Mouse (Mus musculus): ENCODE measurements at regions not wholly inside any gene's neighbourhood (a gene's known extent, or its start where the extent isn't known, plus 50 kb on each side); places are given as distances from the start of the nearest gene placed in this dataset.

DNA sequence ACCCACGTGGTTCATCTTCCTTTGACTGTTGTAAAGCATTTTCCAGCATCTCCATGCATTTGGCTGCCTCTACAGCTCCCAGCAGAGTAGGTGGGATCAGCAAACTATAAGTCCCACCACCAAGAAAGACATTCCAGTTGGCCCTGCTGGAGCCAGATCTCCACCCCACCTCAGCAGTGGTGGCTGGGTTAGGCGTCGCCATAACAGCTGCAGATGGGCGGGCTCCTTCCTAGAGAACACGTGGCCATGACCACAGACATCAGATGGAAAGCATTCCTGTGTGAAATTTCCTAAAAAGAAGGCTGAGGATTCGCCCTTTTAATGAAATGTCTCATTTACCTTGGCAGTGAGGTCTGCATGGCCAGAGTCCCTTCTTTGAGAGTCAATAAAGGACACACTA is 140.0 kb upstream of the Bmp4 start:
- WGBS: 84% methylated on average over 6 of the region's 6 CpGs

DNA sequence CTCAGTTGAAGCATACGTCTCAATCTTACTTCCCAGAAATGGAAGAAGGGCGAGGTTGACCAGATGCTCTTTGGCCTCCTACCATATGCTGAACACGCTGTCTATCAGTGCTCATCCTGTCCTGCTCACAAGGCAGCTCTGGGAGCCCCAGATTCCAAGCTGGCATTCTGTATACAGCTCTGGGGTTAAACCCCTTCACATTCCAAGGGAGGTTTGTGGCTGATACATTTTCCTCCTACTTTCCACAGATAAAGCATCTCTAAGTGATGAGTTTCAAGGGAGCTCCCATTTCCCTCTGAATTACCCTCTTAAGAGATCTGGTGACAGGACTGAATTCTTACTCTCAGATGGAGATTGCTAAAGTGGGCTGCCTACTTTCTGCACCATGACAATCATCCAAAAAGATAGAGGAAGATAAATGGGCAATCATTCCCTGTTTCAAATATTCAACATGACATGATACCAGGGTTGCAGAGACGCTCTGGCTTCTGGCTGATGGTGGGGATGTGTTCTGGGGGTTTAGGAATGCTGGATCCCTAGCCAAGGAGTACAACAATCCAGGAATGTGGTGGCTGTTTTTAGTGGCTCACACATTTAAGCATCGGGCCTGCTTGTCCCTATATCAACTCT is 138.7 kb upstream of the Bmp4 start:
- Histone ChIP-seq H3K27ac (ENCODE audit: low read depth, low read length) (no peak overlapping the region), H3K9ac (no peak overlapping the region), H3K36me3 (ENCODE audit: insufficient read depth) (no peaks in the 10 kb centered on the region), H3K27me3 (ENCODE audit: insufficient read depth, low read length) (no peaks in the 10 kb centered on the region), H3K9me3 (ENCODE audit: low read length) (no peaks in the 10 kb centered on the region), H3K4me2 (ENCODE audit: low read depth) (no peak overlapping the region), H3K4me3 (ENCODE audit: low read depth, low read length) (no peak overlapping the region), H3K4me1 (ENCODE audit: insufficient read depth) (no peaks in the 10 kb centered on the region)
- ATAC-seq (no peak), DNase-seq (no peak)
- TF ChIP-seq CTCF (IDR thresholded peaks at IDR 0.05; ENCODE audit: low read depth): no peak
- WGBS: 88% methylated on average over 5 of the region's 5 CpGs

More for the DNA sequence above, 140.0 kb upstream of the Bmp4 start:
- Histone ChIP-seq H3K4me2 (ENCODE audit: low read depth) (no peak overlapping the region), H3K4me1 (ENCODE audit: insufficient read depth) (no peaks in the 10 kb centered on the region), H3K27ac (ENCODE audit: low read depth, low read length) (no peak overlapping the region), H3K27me3 (ENCODE audit: insufficient read depth, low read length) (no peaks in the 10 kb centered on the region), H3K9me3 (ENCODE audit: low read length) (no peaks in the 10 kb centered on the region), H3K9ac (no peak overlapping the region), H3K36me3 (ENCODE audit: insufficient read depth) (no peaks in the 10 kb centered on the region), H3K4me3 (ENCODE audit: low read depth, low read length) (no peak overlapping the region)
- ATAC-seq (no peak), DNase-seq (no peak)
- TF ChIP-seq CTCF (IDR thresholded peaks at IDR 0.05; ENCODE audit: low read depth): no peak

DNA sequence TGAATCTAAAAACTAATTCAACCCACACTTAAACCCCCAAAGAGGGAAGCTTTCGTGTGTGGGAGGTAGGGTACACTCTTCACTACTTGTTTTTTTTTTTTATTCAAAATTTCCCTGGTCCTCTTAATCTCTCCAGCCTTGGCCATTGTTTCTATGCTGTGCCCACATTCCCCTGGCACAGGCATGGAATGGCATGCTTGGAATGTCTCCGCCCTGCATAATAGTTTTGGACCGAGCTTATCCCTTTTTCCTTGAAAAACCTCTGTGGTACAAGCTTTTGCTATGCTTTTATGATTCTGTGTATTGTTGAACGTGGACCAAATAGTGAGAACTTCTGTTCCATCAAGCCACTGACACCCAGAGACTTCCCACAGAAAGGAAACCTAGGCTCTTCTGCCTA is 126.8 kb upstream of the Bmp4 start:
- no peaks in the 10 kb centered on the region for H3K4me1 ChIP-seq (ENCODE audit: insufficient read depth)
- 58% methylated on average over 4 of the region's 4 CpGs for WGBS
- H3K4me3 ChIP-seq (ENCODE audit: low read depth, low read length): no peak overlapping the region
- H3K9ac ChIP-seq: no peak overlapping the region
- no peaks in the 10 kb centered on the region for H3K27me3 ChIP-seq (ENCODE audit: insufficient read depth, low read length)
- ATAC-seq (no peak), DNase-seq (no peak)
- H3K36me3 ChIP-seq (ENCODE audit: insufficient read depth): no peaks in the 10 kb centered on the region
- no peak overlapping the region for H3K4me2 ChIP-seq (ENCODE audit: low read depth)
- H3K27ac ChIP-seq (ENCODE audit: low read depth, low read length): no peak overlapping the region
- no peak for TF ChIP-seq CTCF (IDR thresholded peaks at IDR 0.05; ENCODE audit: low read depth)
- H3K9me3 ChIP-seq (ENCODE audit: low read length): no peaks in the 10 kb centered on the region

DNA sequence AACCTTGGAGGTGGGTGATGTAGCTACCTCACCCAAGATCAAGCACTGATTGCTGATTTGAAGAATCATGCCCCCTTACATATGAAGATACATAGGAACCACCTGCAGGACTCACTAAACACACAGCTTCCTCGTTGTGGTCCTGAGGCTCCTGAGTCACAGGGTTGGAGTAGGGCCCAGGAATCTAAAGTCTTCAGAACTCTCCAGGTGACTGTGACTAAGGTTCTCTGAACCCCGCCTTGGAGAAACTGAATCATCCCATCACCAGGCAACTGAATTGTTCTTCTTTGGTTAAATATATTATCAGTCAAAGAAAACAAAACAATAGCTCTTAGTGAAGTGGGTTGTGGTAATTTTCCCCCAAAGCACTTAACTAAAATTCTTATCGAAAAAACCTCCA is 125.8 kb upstream of the Bmp4 start:
- H3K4me2 ChIP-seq (ENCODE audit: low read depth): no peak overlapping the region
- no peak for DNase-seq
- no peak overlapping the region for H3K4me3 ChIP-seq (ENCODE audit: low read depth, low read length)
- no peak for ATAC-seq
- WGBS: 89% methylated on average over 3 of the region's 3 CpGs
- H3K9ac ChIP-seq: no peak overlapping the region
- H3K27me3 ChIP-seq (ENCODE audit: insufficient read depth, low read length): no peaks in the 10 kb centered on the region
- H3K27ac ChIP-seq (ENCODE audit: low read depth, low read length): no peak overlapping the region
- no peak for TF ChIP-seq CTCF (IDR thresholded peaks at IDR 0.05; ENCODE audit: low read depth)
- H3K9me3 ChIP-seq (ENCODE audit: low read length): no peaks in the 10 kb centered on the region
- H3K4me1 ChIP-seq (ENCODE audit: insufficient read depth): no peaks in the 10 kb centered on the region
- H3K36me3 ChIP-seq (ENCODE audit: insufficient read depth): no peaks in the 10 kb centered on the region

DNA sequence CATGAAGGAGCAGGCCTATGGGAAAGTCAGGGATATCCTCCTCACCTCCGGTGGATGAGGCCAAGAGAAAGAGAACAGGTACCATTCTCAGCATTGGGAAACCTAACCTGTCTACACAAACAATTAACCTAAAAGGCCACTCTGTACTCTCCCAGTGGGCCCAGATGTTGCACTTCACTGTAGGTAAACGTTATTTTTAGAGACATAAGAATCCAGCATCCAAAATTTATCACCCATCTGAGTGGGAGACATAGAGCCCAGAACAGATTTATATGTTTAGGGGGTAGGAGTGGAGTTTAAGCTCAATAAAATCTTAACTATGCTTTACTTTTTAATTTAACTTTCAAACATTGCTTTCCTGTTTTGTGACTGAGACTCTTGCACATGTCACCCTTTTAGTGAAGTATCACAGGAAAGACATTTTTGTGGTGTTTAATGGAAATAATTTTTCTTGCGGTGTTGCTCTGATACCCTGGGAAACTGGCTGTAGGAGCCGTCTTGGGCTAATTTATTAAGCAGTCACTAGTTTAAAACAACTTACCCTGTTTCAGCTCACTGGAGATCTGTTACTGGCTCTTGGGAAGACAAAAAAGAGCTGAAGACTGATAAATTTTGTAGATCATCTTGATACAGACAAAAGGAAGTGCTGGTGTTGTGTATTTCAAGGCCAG is 123.9 kb upstream of the Bmp4 start:
- Histone ChIP-seq H3K9me3 (ENCODE audit: low read length) (no peaks in the 10 kb centered on the region), H3K9ac (no peak overlapping the region), H3K27ac (ENCODE audit: low read depth, low read length) (no peak overlapping the region), H3K4me1 (ENCODE audit: insufficient read depth) (no peaks in the 10 kb centered on the region), H3K4me2 (ENCODE audit: low read depth) (no peak overlapping the region), H3K4me3 (ENCODE audit: low read depth, low read length) (no peak overlapping the region), H3K27me3 (ENCODE audit: insufficient read depth, low read length) (no peaks in the 10 kb centered on the region), H3K36me3 (ENCODE audit: insufficient read depth) (no peaks in the 10 kb centered on the region)
- WGBS: 90% methylated on average over 4 of the region's 4 CpGs
- ATAC-seq: no peak
- TF ChIP-seq CTCF (IDR thresholded peaks at IDR 0.05; ENCODE audit: low read depth): no peak
- no peak for DNase-seq

DNA sequence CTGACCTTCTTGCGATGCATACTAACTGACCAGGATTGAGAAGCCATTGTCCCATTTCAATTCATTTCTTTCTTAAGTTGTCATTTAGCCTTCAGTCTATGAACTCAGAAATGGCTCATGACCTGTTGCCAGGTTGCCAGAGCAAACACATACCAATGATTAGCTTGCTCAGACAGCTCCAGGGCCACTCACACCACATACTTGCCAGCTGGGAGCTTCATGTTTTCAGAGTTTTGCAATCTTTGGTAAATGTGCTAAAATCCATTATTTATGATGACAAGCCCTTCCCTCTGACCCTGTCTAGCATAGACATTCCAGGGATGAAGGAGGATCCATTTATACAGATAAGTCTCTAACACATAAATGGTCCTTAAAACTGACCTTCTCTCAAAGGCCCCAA is 121.6 kb upstream of the Bmp4 start:
- Histone ChIP-seq H3K36me3 (ENCODE audit: insufficient read depth) (no peaks in the 10 kb centered on the region), H3K4me2 (ENCODE audit: low read depth) (no peak overlapping the region), H3K9me3 (ENCODE audit: low read length) (no peaks in the 10 kb centered on the region), H3K4me3 (ENCODE audit: low read depth, low read length) (no peak overlapping the region), H3K27ac (ENCODE audit: low read depth, low read length) (no peak overlapping the region), H3K9ac (no peak overlapping the region), H3K27me3 (ENCODE audit: insufficient read depth, low read length) (no peaks in the 10 kb centered on the region), H3K4me1 (ENCODE audit: insufficient read depth) (no peaks in the 10 kb centered on the region)
- 90% methylated on average over 1 of the region's 1 CpGs for WGBS
- DNase-seq (no peak), ATAC-seq (no peak)
- TF ChIP-seq CTCF (IDR thresholded peaks at IDR 0.05; ENCODE audit: low read depth): no peak

DNA sequence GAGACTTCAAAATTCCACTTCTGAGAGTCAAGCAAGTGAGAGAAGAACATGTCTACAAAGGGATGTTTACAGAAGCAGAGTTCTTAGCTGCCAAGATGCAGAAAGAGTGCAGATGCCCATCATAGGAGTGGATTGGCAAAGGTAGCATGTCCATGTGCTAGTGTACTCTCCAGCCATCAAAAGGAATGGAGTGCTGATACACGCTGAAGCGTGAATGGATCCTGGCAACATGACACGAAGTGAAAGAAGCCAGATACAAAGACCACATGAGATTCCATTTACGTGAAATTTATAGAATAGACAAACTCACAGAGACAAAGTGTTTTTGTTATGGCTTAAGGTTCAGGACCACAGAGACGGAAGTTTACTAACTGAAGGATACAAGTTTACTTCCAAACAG is 118.4 kb upstream of the Bmp4 start:
- H3K27me3 ChIP-seq (ENCODE audit: insufficient read depth, low read length): no peaks in the 10 kb centered on the region
- 60% methylated on average over 5 of the region's 5 CpGs for WGBS
- no peak for TF ChIP-seq CTCF (IDR thresholded peaks at IDR 0.05; ENCODE audit: low read depth)
- no peak for DNase-seq
- no peak overlapping the region for H3K4me2 ChIP-seq (ENCODE audit: low read depth)
- ATAC-seq: no peak
- H3K36me3 ChIP-seq (ENCODE audit: insufficient read depth): no peaks in the 10 kb centered on the region
- no peaks in the 10 kb centered on the region for H3K9me3 ChIP-seq (ENCODE audit: low read length)
- no peak overlapping the region for H3K9ac ChIP-seq
- H3K4me1 ChIP-seq (ENCODE audit: insufficient read depth): no peaks in the 10 kb centered on the region
- no peak overlapping the region for H3K4me3 ChIP-seq (ENCODE audit: low read depth, low read length)
- no peak overlapping the region for H3K27ac ChIP-seq (ENCODE audit: low read depth, low read length)
